Mouse (Mus musculus): ENCODE measurements around the gene Abca3. TPM values are rescaled to one million over a fixed set of nuclear protein-coding genes. Genes with fewer than 3 reads are reported as not detected.
A peak's percentile ranks its signal among the peaks of the same experiment; 100 is the strongest.

The Abca3 gene
- 10.8 and 11.5 TPM in 2 replicates for total RNA-seq (2012; rRNA removed)

DNA sequence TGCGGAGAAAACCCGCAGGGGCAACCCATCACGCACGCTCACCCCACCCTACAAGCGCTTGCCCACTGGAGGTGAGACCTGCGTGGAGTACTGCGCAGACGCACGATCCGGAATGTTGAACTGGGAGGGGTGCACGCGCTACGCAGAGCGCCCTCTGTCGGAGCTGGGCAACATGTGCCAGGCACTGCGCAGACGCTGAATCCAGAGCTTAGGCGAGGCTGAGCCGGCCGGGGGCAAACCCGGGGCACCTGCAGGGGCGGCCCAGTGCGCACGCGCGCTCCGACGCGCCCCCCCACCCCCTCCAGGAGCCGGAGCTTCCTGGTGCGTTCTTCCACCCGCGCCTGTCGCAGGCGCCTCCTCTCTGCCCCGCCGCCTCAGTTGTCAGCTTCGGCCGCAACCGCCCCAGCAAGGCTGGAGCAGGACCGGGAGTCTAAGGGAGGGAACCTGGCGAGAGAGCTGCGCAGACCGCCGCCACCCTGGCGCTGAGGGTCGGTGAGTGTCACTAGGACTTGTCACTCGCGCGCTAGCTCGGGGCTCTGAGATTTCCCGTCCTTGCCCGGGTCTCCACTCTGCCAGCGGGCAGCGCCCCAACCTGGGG is at the start of gene Abca3:
Abca3 (plus strand) TSS at position 191 of the 598 bp plus-strand sequence.
- TF ChIP-seq ZC3H11A (IDR thresholded peaks at IDR 0.05; ENCODE audit: borderline replicate concordance, low read depth, low read length) (no peak), HCFC1 (IDR thresholded peaks at IDR 0.05; ENCODE audit: borderline replicate concordance, insufficient read depth, low read length) (peak; percentile 66; the same call in 1 of the 2 replicates)
- H3K36me3 ChIP-seq (ENCODE audit: control insufficient read depth, insufficient read depth, low read length, poor library complexity, severe bottlenecking), result no peaks in the 10 kb centered on the region
- peak within 1 kb of the TSS; percentile 72 for H3K9ac ChIP-seq (ENCODE audit: insufficient read depth, low read depth, low read length, poor library complexity, severe bottlenecking)
- DNase-seq (ENCODE audit: low read depth, low spot score), result peak; percentile 91
- H3K4me3 ChIP-seq (ENCODE audit: insufficient read depth in 1 of 2, low read depth in 1 of 2, low read length in 2 of 2, poor library complexity in 1 of 2, severe bottlenecking in 1 of 2), result peak within 1 kb of the TSS; percentile 75 to 81
- H3K9me3 ChIP-seq (ENCODE audit: control insufficient read depth, insufficient read depth, low read depth, low read length), result no peaks in the 10 kb centered on the region
- in situ Hi-C loops (cut with MboI; ENCODE audit: low sequenced_read_pairs in 2 of 2, unreplicated experiment in 2 of 2), result no loop called here
- no peak within 1 kb of the TSS for H3K27ac ChIP-seq (ENCODE audit: insufficient read depth, low read depth, low read length, poor library complexity, severe bottlenecking)
- peaks cover 0 to 2% of the 10 kb centered on the region in 2 experiments; a peak in 1 of 4 replicates for H3K4me1 ChIP-seq (ENCODE audit: control insufficient read depth in 2 of 2, insufficient read depth in 2 of 2, low read length in 2 of 2, poor library complexity in 1 of 2)

DNA sequence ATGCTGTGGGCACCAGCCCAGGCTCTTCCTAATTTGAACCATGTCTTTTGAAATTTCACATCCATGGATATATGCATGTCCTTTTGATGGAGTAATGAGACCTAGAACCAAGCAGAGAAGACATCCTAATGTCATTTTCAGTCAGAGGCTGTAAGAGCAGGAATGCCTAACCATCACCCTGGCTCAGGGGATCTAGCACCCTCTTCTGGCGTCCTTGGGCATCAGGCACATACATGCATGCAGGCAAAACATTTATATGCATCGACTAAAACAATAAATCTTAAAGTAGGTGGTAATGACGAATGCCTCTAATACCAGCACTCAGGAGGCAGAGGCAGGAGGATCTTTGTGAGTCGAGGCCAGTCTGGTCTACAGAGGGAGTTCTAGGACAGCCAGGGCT is 44.2 kb upstream of the Abca3 start:
- TF ChIP-seq HCFC1 (IDR thresholded peaks at IDR 0.05; ENCODE audit: borderline replicate concordance, insufficient read depth, low read length), result no peak
- TF ChIP-seq ZNF384 (IDR thresholded peaks at IDR 0.05; ENCODE audit: low read depth, low read length), result no peak
- TF ChIP-seq MAFK (IDR thresholded peaks at IDR 0.05; ENCODE audit: insufficient read depth, low read depth, low read length), result no peak
- TF ChIP-seq CHD2 (IDR thresholded peaks at IDR 0.05; ENCODE audit: low read depth, low read length), result no peak
- TF ChIP-seq ZC3H11A (IDR thresholded peaks at IDR 0.05; ENCODE audit: borderline replicate concordance, low read depth, low read length), result no peak
- Histone ChIP-seq H3K9ac (ENCODE audit: insufficient read depth, low read depth, low read length, poor library complexity, severe bottlenecking) (no peak overlapping the region), H3K36me3 (ENCODE audit: control insufficient read depth, insufficient read depth, low read length, poor library complexity, severe bottlenecking) (no peaks in the 10 kb centered on the region), H3K9me3 (ENCODE audit: control insufficient read depth, insufficient read depth, low read depth, low read length) (no peaks in the 10 kb centered on the region), H3K4me1 (ENCODE audit: control insufficient read depth in 2 of 2, insufficient read depth in 2 of 2, low read length in 2 of 2, poor library complexity in 1 of 2) (no peaks in the 10 kb centered on the region), H3K4me3 (ENCODE audit: insufficient read depth in 1 of 2, low read depth in 1 of 2, low read length in 2 of 2, poor library complexity in 1 of 2, severe bottlenecking in 1 of 2) (no peak overlapping the region), H3K27ac (ENCODE audit: insufficient read depth, low read depth, low read length, poor library complexity, severe bottlenecking) (no peak overlapping the region)
- peak; percentile 9 for DNase-seq (ENCODE audit: low read depth, low spot score)
- in situ Hi-C loops (cut with MboI; ENCODE audit: low sequenced_read_pairs in 2 of 2, unreplicated experiment in 2 of 2), result no loop called here

- no peaks in the 10 kb centered on the region for H3K4me1 ChIP-seq (ENCODE audit: control insufficient read depth in 2 of 2, insufficient read depth in 2 of 2, low read length in 2 of 2, poor library complexity in 1 of 2)
- H3K36me3 ChIP-seq (ENCODE audit: control insufficient read depth, insufficient read depth, low read length, poor library complexity, severe bottlenecking), result no peaks in the 10 kb centered on the region
- H3K4me3 ChIP-seq (ENCODE audit: insufficient read depth in 1 of 2, low read depth in 1 of 2, low read length in 2 of 2, poor library complexity in 1 of 2, severe bottlenecking in 1 of 2), result no peak overlapping the region
- no peaks in the 10 kb centered on the region for H3K9me3 ChIP-seq (ENCODE audit: control insufficient read depth, insufficient read depth, low read depth, low read length)
- no peak for TF ChIP-seq CHD2 (IDR thresholded peaks at IDR 0.05; ENCODE audit: low read depth, low read length)
- TF ChIP-seq ZC3H11A (IDR thresholded peaks at IDR 0.05; ENCODE audit: borderline replicate concordance, low read depth, low read length), result no peak
- TF ChIP-seq MAFK (IDR thresholded peaks at IDR 0.05; ENCODE audit: insufficient read depth, low read depth, low read length), result no peak
- TF ChIP-seq HCFC1 (IDR thresholded peaks at IDR 0.05; ENCODE audit: borderline replicate concordance, insufficient read depth, low read length), result no peak
- TF ChIP-seq ZNF384 (IDR thresholded peaks at IDR 0.05; ENCODE audit: low read depth, low read length), result no peak
- in situ Hi-C loops (cut with MboI; ENCODE audit: low sequenced_read_pairs in 2 of 2, unreplicated experiment in 2 of 2), result no loop called here
- no peak for DNase-seq (ENCODE audit: low read depth, low spot score)
- no peak overlapping the region for H3K27ac ChIP-seq (ENCODE audit: insufficient read depth, low read depth, low read length, poor library complexity, severe bottlenecking)
- H3K9ac ChIP-seq (ENCODE audit: insufficient read depth, low read depth, low read length, poor library complexity, severe bottlenecking), result no peak overlapping the region
These were observed 30.9 kb upstream of the Abca3 start for GRCm38 (mm10) chr17:24320826-24321225.

- no peak overlapping the region for H3K9ac ChIP-seq (ENCODE audit: insufficient read depth, low read depth, low read length, poor library complexity, severe bottlenecking)
- H3K27ac ChIP-seq (ENCODE audit: insufficient read depth, low read depth, low read length, poor library complexity, severe bottlenecking), result no peak overlapping the region
- TF ChIP-seq HCFC1 (IDR thresholded peaks at IDR 0.05; ENCODE audit: borderline replicate concordance, insufficient read depth, low read length) (no peak), ZNF384 (IDR thresholded peaks at IDR 0.05; ENCODE audit: low read depth, low read length) (no peak), MAFK (IDR thresholded peaks at IDR 0.05; ENCODE audit: insufficient read depth, low read depth, low read length) (no peak), ZC3H11A (IDR thresholded peaks at IDR 0.05; ENCODE audit: borderline replicate concordance, low read depth, low read length) (no peak), CHD2 (IDR thresholded peaks at IDR 0.05; ENCODE audit: low read depth, low read length) (no peak)
- no peaks in the 10 kb centered on the region for H3K9me3 ChIP-seq (ENCODE audit: control insufficient read depth, insufficient read depth, low read depth, low read length)
- H3K36me3 ChIP-seq (ENCODE audit: control insufficient read depth, insufficient read depth, low read length, poor library complexity, severe bottlenecking), result no peaks in the 10 kb centered on the region
- no peak overlapping the region for H3K4me3 ChIP-seq (ENCODE audit: insufficient read depth in 1 of 2, low read depth in 1 of 2, low read length in 2 of 2, poor library complexity in 1 of 2, severe bottlenecking in 1 of 2)
- in situ Hi-C loops (cut with MboI; ENCODE audit: low sequenced_read_pairs in 2 of 2, unreplicated experiment in 2 of 2), result no loop called here
- no peaks in the 10 kb centered on the region for H3K4me1 ChIP-seq (ENCODE audit: control insufficient read depth in 2 of 2, insufficient read depth in 2 of 2, low read length in 2 of 2, poor library complexity in 1 of 2)
- DNase-seq (ENCODE audit: low read depth, low spot score), result no peak
These were observed 26.7 kb upstream of the Abca3 start for GRCm38 (mm10) chr17:24325051-24325450.

DNA sequence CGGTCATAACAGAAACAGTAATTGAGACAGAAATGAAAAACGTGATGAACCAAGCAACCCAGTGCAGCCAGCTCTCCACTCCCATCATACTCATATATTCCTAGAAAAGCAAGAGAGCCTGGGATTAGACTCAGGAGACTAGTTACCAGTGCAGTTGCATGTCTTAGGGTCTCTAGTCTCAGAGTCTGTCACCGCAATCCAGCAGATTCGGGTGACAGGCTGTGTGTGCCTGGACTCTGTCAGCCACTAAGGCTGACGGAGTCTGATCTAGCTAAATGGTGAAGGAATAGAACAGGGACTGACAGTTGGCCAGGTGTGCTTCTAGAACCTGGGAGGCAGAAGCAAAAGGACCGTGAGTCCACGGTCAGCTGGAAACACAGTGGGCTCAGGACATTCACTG is 24.1 kb upstream of the Abca3 start:
- H3K36me3 ChIP-seq (ENCODE audit: control insufficient read depth, insufficient read depth, low read length, poor library complexity, severe bottlenecking), result no peaks in the 10 kb centered on the region
- no peak for TF ChIP-seq CHD2 (IDR thresholded peaks at IDR 0.05; ENCODE audit: low read depth, low read length)
- TF ChIP-seq HCFC1 (IDR thresholded peaks at IDR 0.05; ENCODE audit: borderline replicate concordance, insufficient read depth, low read length), result no peak
- TF ChIP-seq MAFK (IDR thresholded peaks at IDR 0.05; ENCODE audit: insufficient read depth, low read depth, low read length), result no peak
- TF ChIP-seq ZNF384 (IDR thresholded peaks at IDR 0.05; ENCODE audit: low read depth, low read length), result no peak
- no peak for TF ChIP-seq ZC3H11A (IDR thresholded peaks at IDR 0.05; ENCODE audit: borderline replicate concordance, low read depth, low read length)
- H3K27ac ChIP-seq (ENCODE audit: insufficient read depth, low read depth, low read length, poor library complexity, severe bottlenecking), result no peak overlapping the region
- no peak for DNase-seq (ENCODE audit: low read depth, low spot score)
- no peaks in the 10 kb centered on the region for H3K4me1 ChIP-seq (ENCODE audit: control insufficient read depth in 2 of 2, insufficient read depth in 2 of 2, low read length in 2 of 2, poor library complexity in 1 of 2)
- H3K4me3 ChIP-seq (ENCODE audit: insufficient read depth in 1 of 2, low read depth in 1 of 2, low read length in 2 of 2, poor library complexity in 1 of 2, severe bottlenecking in 1 of 2), result no peak overlapping the region
- H3K9ac ChIP-seq (ENCODE audit: insufficient read depth, low read depth, low read length, poor library complexity, severe bottlenecking), result no peak overlapping the region
- in situ Hi-C loops (cut with MboI; ENCODE audit: low sequenced_read_pairs in 2 of 2, unreplicated experiment in 2 of 2), result no loop called here
- H3K9me3 ChIP-seq (ENCODE audit: control insufficient read depth, insufficient read depth, low read depth, low read length), result no peaks in the 10 kb centered on the region

All from ES-E14 (cell line).